Mouse (Mus musculus): ENCODE results near the gene Nxph1. TPM values are rescaled to one million over a fixed set of nuclear protein-coding genes. Genes with fewer than 3 reads are reported as not detected.
A peak's percentile ranks its signal among the peaks of the same experiment; 100 is the strongest.

Gene Nxph1
- total and polyA plus RNA-seq, 3 experiments, result 0.11 TPM; not detected in 2

DNA sequence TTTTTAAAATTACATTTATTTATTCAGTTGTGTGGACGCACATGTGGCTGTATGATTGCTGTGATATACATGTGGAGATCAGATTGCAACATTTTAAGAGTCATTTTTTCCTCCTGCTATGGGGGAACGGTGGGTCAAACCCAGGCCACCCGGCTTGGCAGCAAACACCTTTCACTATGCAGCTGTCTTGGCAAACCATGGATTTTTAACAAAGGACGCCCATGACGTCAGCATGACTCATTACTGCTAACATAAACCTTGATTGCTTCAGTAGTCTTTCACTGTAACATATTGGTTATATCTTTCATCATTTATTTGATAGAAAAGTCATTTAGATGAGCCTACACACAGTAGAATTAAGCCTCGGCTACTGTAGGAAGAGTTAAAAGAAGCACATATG, 23.8 kb upstream of the Nxph1 start:
- Histone ChIP-seq H3K36me3 (replicated peaks) (no peaks in the 10 kb centered on the region), H3K4me1 (ENCODE audit: insufficient read depth, low read depth, low read length) (no peaks in the 10 kb centered on the region), H3K9me3 (replicated peaks) (no peaks in the 10 kb centered on the region), H3K4me3 (ENCODE audit: low read depth, low read length) (no peak overlapping the region), H3K27me3 (ENCODE audit: insufficient read depth, low read length) (peaks cover 12% of the 10 kb centered on the region)
- DNase-seq (ENCODE audit: low spot score) (no peak), ATAC-seq (ENCODE audit: extremely low read depth, insufficient number of reproducible peaks, low FRiP score, poor library complexity, severe bottlenecking) (no peak)
- TF ChIP-seq GATA1 (IDR thresholded peaks at IDR 0.05; ENCODE audit: borderline replicate concordance, low read length) (no peak), CTCF (IDR thresholded peaks at IDR 0.05; ENCODE audit: low read depth, low read length) (no peak), GATA2 (IDR thresholded peaks at IDR 0.05; ENCODE audit: borderline replicate concordance, low read depth, low read length) (no peak), POLR2AphosphoS5 (IDR thresholded peaks at IDR 0.05; ENCODE audit: insufficient replicate concordance, low read depth, low read length) (no peak), TAL1 (conservative IDR thresholded peaks at IDR 0.05; ENCODE audit: low read depth, low read length) (no peak)

DNA sequence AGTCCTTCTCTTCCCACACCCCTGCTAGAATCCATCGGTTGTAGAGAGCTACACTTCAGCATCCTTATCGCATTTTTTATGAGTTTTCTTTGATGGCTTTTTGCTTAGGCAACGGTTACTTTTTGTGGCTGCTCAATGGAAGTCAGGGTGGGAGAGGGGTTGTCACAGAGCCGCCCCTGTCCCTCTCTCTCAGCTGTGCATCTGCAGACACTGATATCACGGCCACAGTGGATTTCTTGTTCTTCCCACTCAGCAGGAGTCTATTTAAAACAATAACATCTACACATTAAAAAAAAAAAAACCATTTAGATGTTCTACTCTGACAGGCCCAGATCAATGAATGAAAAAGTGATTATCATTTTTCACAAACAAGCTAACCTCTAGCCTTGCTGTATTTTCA, 13.0 kb upstream of the Nxph1 start:
- ATAC-seq (ENCODE audit: extremely low read depth, insufficient number of reproducible peaks, low FRiP score, poor library complexity, severe bottlenecking) (no peak), DNase-seq (ENCODE audit: low spot score) (no peak)
- no peaks in the 10 kb centered on the region for H3K4me1 ChIP-seq (ENCODE audit: insufficient read depth, low read depth, low read length)
- no peaks in the 10 kb centered on the region for H3K9me3 ChIP-seq (replicated peaks)
- no peak overlapping the region for H3K4me3 ChIP-seq (ENCODE audit: low read depth, low read length)
- peaks cover 3% of the 10 kb centered on the region; the same call in 1 of the 2 replicates for H3K27me3 ChIP-seq (ENCODE audit: insufficient read depth, low read length)
- H3K36me3 ChIP-seq (replicated peaks), result no peaks in the 10 kb centered on the region
- TF ChIP-seq GATA2 (IDR thresholded peaks at IDR 0.05; ENCODE audit: borderline replicate concordance, low read depth, low read length), result no peak
- TF ChIP-seq CTCF (IDR thresholded peaks at IDR 0.05; ENCODE audit: low read depth, low read length), result no peak
- TF ChIP-seq POLR2AphosphoS5 (IDR thresholded peaks at IDR 0.05; ENCODE audit: insufficient replicate concordance, low read depth, low read length), result no peak
- no peak for TF ChIP-seq GATA1 (IDR thresholded peaks at IDR 0.05; ENCODE audit: borderline replicate concordance, low read length)
- no peak for TF ChIP-seq TAL1 (conservative IDR thresholded peaks at IDR 0.05; ENCODE audit: low read depth, low read length)

DNA sequence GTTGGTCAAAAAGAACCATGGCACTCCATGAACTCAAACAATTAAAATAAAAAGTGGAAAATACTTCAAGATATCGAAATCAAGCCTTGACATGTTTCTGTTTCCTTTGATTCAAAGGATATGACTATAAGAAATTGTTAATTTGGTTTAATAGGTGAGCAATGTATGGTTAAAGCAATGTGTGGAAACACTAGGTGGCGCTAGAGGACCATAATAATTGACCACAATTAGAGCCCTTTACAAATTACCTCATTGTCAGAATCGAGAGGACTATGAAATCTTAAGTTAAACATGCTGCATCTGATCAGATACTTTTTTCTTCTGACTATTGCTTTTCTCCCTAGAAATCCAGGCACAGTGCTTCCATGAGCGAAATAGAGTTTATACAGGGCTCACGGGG, 12.5 kb upstream of the Nxph1 start:
- Histone ChIP-seq H3K4me3 (ENCODE audit: low read depth, low read length) (no peak overlapping the region), H3K36me3 (replicated peaks) (no peaks in the 10 kb centered on the region), H3K9me3 (replicated peaks) (no peaks in the 10 kb centered on the region), H3K4me1 (ENCODE audit: insufficient read depth, low read depth, low read length) (no peaks in the 10 kb centered on the region), H3K27me3 (ENCODE audit: insufficient read depth, low read length) (peaks cover 3% of the 10 kb centered on the region; the same call in 1 of the 2 replicates)
- ATAC-seq (ENCODE audit: extremely low read depth, insufficient number of reproducible peaks, low FRiP score, poor library complexity, severe bottlenecking) (no peak), DNase-seq (ENCODE audit: low spot score) (no peak)
- TF ChIP-seq POLR2AphosphoS5 (IDR thresholded peaks at IDR 0.05; ENCODE audit: insufficient replicate concordance, low read depth, low read length) (no peak), GATA2 (IDR thresholded peaks at IDR 0.05; ENCODE audit: borderline replicate concordance, low read depth, low read length) (no peak), GATA1 (IDR thresholded peaks at IDR 0.05; ENCODE audit: borderline replicate concordance, low read length) (no peak), TAL1 (conservative IDR thresholded peaks at IDR 0.05; ENCODE audit: low read depth, low read length) (no peak), CTCF (IDR thresholded peaks at IDR 0.05; ENCODE audit: low read depth, low read length) (no peak)

DNA sequence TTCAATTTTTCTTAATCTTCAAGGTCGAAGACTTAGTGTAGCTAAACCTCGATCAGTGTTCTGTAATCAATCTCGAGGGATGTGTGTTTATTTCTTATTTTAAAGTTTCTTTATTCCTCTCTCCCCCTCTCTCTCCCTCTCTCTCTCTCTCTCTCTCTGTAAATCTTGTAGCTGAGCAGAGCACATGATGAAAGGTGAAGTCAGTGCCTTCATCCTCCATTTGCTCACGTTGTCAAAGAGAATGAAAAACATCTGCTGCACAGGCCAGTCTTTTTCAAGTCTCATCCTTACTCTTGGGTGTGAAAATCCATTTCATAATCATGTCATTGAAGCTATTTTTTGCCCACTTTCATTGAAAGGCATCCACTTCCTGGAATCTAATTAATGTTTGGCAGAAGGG, 12.1 kb upstream of the Nxph1 start:
- Histone ChIP-seq H3K9me3 (replicated peaks) (no peaks in the 10 kb centered on the region), H3K4me1 (ENCODE audit: insufficient read depth, low read depth, low read length) (no peaks in the 10 kb centered on the region), H3K27me3 (ENCODE audit: insufficient read depth, low read length) (peaks cover 3% of the 10 kb centered on the region; the same call in 1 of the 2 replicates), H3K36me3 (replicated peaks) (no peaks in the 10 kb centered on the region), H3K4me3 (ENCODE audit: low read depth, low read length) (no peak overlapping the region)
- DNase-seq (ENCODE audit: low spot score) (no peak), ATAC-seq (ENCODE audit: extremely low read depth, insufficient number of reproducible peaks, low FRiP score, poor library complexity, severe bottlenecking) (no peak)
- TF ChIP-seq CTCF (IDR thresholded peaks at IDR 0.05; ENCODE audit: low read depth, low read length) (no peak), POLR2AphosphoS5 (IDR thresholded peaks at IDR 0.05; ENCODE audit: insufficient replicate concordance, low read depth, low read length) (no peak), TAL1 (conservative IDR thresholded peaks at IDR 0.05; ENCODE audit: low read depth, low read length) (no peak), GATA2 (IDR thresholded peaks at IDR 0.05; ENCODE audit: borderline replicate concordance, low read depth, low read length) (no peak), GATA1 (IDR thresholded peaks at IDR 0.05; ENCODE audit: borderline replicate concordance, low read length) (no peak)

DNA sequence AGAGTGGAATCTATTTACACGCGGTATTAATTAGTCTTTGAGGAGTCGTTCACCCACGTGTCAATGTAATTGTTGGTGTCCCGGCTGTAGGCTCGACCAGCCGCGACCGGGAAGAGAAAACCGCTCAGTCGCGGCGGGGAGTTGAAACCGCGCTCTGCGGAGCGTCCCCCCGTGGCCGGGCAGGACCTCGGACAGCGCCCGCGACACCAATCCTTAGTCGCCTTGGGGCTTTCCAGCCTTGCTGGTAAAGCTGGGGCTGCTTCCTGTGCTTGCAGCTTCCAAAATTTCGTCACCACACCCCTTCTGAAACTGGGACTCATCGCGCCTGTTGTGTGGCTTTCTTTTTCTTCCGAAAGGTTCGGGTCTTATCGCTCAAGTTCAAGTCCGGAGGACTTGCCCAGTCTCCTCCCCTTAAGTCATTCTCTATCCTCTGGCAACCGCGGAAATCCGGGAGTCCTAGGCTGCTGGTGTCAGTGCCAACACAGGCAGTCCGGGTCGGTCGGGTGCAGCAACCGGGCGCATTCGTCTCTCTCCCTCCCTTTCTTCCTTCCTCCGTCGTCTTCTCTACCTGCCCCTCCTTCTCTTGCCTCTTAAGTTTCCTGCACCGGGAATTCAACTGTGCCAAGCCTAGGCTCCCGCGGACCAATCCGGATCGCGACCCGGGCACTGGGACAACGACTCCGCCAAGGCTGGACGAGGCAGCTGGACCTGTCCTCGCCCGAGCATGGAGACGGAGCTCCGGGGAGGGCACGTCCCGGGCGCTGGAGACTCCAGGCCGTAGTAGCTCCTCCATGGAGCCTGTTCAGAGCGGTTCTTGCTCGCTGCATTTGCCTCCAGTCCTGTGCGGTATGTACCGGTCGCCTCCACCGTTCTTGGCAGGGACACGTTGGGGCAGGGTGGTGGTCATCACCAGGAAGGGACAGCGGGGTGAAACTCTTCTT, 510 bp downstream of the Nxph1 start:
- Histone ChIP-seq H3K9me3 (replicated peaks) (no peaks in the 10 kb centered on the region), H3K4me3 (ENCODE audit: low read depth, low read length) (no peak overlapping the region)
- ATAC-seq (ENCODE audit: extremely low read depth, insufficient number of reproducible peaks, low FRiP score, poor library complexity, severe bottlenecking), result no peak

DNA sequence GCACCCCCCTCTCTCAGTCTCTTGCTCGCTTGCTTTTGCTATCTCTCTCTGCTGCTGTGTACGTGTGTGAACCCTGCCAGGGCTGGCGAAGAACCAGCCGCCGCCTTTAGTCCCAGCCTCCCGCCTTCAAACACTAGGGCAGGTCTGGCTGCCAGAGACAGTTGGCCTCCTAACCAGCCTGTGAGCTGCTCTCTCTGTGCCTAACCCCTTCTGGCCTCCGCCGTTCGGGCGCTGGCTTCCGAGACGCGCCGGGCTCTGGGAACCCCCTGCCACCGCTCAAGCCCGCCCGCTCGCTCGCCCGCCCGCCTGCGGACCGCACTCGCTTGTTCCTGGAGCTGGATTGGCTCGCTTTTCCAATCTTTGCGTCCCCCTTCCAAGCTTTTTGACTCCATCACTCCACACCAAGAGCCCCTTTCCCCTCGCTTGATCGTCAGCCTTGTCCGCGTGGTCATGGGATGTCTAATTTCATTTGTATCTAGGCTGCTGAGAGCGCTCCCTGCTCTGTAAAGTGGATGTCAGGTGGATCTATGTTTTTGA, 1.5 kb downstream of the Nxph1 start:
- ATAC-seq (ENCODE audit: extremely low read depth, insufficient number of reproducible peaks, low FRiP score, poor library complexity, severe bottlenecking), result no peak
- H3K27me3 ChIP-seq (ENCODE audit: insufficient read depth, low read length), result peaks cover 17% of the 10 kb centered on the region; the same call in 1 of the 2 replicates
- no peaks in the 10 kb centered on the region for H3K9me3 ChIP-seq (replicated peaks)
- no peak overlapping the region for H3K4me3 ChIP-seq (ENCODE audit: low read depth, low read length)
- DNase-seq (ENCODE audit: low spot score), result no peak
- no peaks in the 10 kb centered on the region for H3K4me1 ChIP-seq (ENCODE audit: insufficient read depth, low read depth, low read length)
- H3K36me3 ChIP-seq (replicated peaks), result no peaks in the 10 kb centered on the region
- TF ChIP-seq TAL1 (conservative IDR thresholded peaks at IDR 0.05; ENCODE audit: low read depth, low read length), result no peak
- no peak for TF ChIP-seq CTCF (IDR thresholded peaks at IDR 0.05; ENCODE audit: low read depth, low read length)
- TF ChIP-seq POLR2AphosphoS5 (IDR thresholded peaks at IDR 0.05; ENCODE audit: insufficient replicate concordance, low read depth, low read length), result no peak
- no peak for TF ChIP-seq GATA1 (IDR thresholded peaks at IDR 0.05; ENCODE audit: borderline replicate concordance, low read length)
- TF ChIP-seq GATA2 (IDR thresholded peaks at IDR 0.05; ENCODE audit: borderline replicate concordance, low read depth, low read length), result no peak

More for the DNA sequence above, 510 bp downstream of the Nxph1 start:
- DNase-seq (ENCODE audit: low spot score), result peak; percentile 19
- TF ChIP-seq POLR2AphosphoS5 (IDR thresholded peaks at IDR 0.05; ENCODE audit: insufficient replicate concordance, low read depth, low read length) (no peak), GATA2 (IDR thresholded peaks at IDR 0.05; ENCODE audit: borderline replicate concordance, low read depth, low read length) (no peak), GATA1 (IDR thresholded peaks at IDR 0.05; ENCODE audit: borderline replicate concordance, low read length) (no peak), CTCF (IDR thresholded peaks at IDR 0.05; ENCODE audit: low read depth, low read length) (no peak), TAL1 (conservative IDR thresholded peaks at IDR 0.05; ENCODE audit: low read depth, low read length) (no peak)
- peaks cover 17% of the 10 kb centered on the region; the same call in 1 of the 2 replicates for H3K27me3 ChIP-seq (ENCODE audit: insufficient read depth, low read length)
- H3K4me1 ChIP-seq (ENCODE audit: insufficient read depth, low read depth, low read length), result no peaks in the 10 kb centered on the region
- no peaks in the 10 kb centered on the region for H3K36me3 ChIP-seq (replicated peaks)

Data from G1E (cell line).